Mouse (Mus musculus): ENCODE results near the gene Camkmt. TPM values are rescaled to one million over a fixed set of nuclear protein-coding genes. Genes with fewer than 3 reads are reported as not detected.

Camkmt gene
- polyA plus RNA-seq, 1 experiment: 2.5 TPM

DNA sequence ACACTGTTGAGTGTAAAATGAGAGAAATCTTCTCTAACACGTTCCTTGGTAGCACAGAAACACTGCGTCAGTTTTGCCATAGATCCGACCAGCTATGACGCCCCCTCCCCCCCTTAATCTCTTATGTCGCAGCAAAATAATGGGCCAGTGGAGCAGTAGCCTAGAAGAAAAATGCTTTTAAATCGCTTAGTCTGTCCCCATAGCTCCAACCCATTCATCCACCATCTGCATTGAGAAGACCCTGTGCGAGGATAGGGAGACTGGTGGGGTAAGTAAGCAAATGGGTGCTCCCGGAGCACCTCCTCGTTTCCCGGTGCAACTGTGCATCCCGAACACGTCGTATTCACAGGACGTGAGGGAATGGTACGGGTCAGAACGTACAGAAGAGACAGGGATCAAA lies 731 bp upstream of the Camkmt start:
- no peak for DNase-seq (ENCODE audit: low read depth)

DNA sequence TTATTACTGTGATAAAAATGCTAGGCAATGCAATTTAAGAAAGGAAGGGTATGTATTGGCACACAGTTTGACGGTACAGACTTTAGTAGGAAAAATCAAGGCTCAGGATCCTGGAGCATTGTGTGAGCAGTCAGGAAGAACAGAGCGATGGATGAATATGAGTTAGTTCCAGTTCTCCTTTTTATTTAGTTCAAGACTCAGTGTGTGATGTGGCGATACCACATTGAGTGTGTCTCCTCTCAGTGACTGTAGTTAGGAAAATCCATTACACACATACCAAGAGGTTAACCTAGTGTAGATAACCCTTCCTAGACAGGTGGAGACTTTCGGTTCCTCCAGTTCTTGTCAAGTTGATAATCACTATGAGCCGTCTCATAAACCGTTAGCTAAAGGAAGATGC lies 1.4 kb downstream of the Camkmt start:
- no peak for DNase-seq (ENCODE audit: low read depth)

DNA sequence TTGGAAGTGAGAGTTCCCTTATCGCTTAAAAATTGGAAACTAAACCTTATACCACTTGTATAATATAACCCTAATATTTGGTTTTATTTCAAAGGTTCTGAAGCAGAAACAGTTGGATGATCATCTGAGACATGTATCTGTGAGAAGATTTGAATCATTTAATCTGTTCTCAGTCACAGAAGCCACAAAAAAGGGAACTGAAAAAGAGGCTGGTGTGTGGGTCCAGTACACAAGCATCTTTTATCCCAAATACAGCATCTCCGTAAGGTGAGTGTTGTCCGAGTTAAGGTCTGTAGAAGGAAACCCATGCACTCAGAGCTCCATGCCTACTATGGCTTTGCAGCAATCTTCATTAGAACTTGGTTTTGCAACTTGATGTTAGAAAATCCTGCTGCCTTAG lies 6.0 kb downstream of the Camkmt start:
- no peak for DNase-seq (ENCODE audit: low read depth)

DNA sequence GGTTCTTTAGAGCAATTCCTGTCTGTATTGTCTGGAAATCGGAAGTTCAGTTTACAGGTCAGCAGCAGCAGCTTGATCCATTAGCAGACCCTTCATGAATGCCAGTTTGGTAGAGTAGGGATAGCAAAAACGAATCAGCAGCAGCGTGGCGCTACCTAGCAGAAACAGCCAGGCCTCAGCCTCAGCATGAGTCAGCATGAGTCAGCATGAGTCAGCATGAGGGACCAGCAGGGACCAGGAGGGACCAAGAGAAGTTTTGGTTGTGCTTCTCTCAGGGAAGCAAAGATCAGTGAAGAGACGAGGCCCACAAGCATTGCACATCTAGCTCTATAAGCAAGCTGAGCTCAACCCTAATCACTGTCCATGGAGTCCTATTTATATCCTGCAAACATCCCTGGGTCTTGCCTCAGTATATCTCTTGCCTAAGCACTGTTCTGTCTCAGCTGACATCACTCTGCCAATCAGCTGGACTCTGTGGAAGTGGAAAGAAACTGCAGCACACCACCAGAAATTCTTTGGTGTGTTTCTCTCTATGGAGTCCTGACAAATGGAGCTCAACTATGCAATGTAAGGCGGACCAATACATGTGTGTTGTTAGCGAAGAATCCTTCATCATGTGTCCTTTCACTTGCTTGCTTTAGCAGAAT lies 8.4 kb downstream of the Camkmt start:
- DNase-seq (ENCODE audit: low read depth): no peak

DNA sequence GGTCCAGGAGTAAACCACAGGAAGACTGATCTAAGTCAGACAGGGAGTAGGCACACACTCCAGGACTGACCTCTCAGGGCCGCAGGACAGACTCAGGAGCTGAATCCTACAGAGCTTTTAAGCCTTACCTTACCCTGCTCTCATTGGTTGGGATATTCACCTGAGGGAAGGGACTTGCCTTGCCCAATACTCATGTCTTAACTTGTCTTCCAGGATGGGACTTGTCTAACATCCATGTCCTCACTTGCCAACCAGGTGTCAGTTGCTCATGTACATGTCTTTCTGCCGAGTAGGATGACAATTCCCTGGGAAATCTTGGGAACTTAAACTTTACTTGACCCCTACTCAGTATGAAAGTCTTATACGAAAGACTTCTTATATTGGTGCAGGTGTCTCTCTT lies 9.9 kb downstream of the Camkmt start:
- peak; percentile 74 for DNase-seq (ENCODE audit: low read depth)

DNA sequence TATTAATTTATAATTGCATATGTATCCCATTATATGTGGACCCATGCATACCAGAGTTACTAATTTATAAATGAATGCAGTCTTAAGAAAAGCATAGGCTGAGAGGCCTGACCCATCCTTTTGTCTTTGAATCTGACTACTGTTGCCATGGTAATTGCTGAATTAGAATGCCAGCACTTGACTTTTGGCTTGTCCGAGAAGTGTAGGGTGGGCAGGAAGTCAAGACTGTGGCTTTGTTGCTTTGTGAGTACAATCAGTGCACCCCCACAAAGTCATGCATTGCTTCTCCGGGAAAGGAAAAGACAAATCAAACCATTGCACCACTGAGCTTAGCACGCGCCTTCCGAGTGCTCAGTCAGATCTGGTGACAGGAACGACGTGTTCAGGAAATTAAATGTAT lies 11.4 kb downstream of the Camkmt start:
- DNase-seq (ENCODE audit: low read depth): no peak

DNA sequence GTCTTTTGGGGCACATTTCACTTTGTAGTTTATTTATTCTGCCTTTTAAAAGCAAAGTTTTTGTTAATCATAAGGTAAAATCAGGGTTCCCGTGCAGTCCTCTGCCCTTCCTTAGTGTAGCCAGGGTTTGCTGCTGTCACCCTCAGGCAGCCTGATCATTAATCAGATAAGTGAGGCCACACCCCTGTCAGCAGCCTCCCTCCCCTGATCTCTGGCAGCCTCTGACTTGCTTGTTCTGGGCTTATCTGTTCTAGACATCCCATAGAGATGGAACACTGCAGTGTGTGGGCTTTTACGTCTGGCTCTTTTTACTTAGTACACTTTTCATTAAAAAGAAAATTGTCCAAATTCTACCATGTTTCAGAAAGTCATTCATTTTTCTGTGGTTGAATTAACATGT lies 13.0 kb downstream of the Camkmt start:
- no peak for DNase-seq (ENCODE audit: low read depth)

DNA sequence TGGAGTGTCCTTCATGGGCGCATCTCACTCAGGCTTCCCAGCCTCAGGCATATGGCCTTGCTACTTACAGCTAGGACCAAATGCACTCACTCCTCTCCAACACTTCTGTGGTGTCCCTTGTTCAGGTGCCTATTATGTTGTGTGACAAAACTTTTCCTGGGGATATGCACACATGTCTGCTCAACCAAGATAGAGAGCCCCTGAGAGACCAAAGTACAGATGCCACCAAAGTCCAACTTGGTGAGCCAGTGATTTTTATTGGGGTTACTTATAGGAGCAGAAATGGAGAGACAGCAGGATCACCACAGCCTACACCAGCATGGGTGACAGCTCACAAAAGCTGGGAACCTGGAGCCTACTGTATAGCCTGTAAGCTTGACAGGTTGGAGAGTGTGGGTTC lies 20.3 kb downstream of the Camkmt start:
- DNase-seq (ENCODE audit: low read depth): no peak

DNA sequence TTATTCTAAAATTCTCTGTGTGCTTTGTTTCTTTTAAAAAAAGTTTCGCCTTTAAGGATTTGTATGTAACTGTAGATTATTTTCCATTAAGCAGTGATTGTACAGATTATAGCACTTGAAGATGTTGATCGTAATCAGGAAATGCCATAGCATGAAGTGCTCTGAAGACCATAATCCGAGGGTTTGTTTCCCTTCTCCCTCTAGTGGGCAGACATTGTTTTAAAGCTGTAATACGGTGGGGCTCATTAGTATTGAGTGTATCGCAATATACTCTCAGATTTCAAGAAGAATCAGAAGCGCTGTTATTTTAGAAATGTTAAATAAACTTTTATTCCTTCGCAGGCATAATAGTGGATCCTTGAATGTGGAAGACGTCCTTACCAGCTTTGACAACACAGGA lies 23.1 kb downstream of the Camkmt start:
- DNase-seq (ENCODE audit: low read depth): no peak

DNA sequence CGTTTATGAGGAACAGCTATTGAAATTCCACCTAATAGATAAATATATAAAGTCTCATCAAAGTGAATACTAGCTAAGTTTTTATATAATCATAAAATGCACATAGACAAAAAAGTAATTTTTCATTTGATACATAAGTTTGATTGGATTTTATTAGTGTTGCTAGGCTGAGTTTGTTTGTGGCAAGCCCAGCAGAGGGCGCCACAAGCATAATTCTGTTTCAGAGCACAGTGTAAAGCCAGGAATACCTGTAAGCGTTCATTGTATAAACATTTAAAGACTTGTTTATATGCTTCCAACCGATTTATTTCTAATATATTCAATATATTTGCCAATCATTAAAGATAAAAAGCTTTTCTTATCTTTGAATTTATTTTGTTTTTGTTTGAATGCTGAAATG lies 26.3 kb downstream of the Camkmt start:
- DNase-seq (ENCODE audit: low read depth): no peak

DNA sequence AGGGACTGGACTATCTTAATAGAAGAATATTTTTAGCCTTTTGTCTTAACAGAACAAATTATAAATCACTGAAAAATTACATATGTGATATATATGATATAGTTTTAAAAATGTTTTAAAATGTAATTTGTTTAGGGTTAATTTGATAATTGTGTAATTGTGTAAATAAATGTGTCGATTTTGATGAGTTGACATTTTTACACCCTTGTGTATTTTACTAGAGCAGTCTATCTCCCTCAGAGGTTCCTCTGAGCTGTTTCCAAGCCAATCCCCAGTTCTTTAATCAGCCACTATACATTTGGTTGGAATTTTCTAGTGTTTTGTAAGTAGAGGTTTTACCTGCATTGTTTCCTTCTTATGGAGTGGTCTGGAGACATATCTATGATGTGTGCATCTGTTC lies 48.0 kb downstream of the Camkmt start:
- DNase-seq (ENCODE audit: low read depth): no peak

DNA sequence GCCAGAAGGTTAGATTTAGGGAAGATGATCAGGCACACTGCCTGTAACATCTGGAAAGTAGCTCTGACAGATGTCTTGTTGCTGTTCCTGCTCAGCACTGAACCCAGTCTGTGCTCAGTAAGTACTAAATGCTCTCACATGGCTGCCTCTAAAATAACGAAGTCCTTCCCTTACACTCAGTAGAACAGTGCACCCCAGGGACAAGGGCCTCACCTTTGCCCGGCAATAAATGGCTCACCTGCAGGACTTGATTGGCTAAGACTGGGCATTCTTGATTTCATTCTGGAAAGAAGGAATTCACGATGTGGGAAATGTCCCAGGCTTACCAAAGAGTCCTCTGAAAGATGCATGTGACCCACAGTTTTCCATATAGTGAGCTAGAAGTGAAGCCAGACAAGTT lies 51.3 kb downstream of the Camkmt start:
- DNase-seq (ENCODE audit: low read depth): no peak

DNA sequence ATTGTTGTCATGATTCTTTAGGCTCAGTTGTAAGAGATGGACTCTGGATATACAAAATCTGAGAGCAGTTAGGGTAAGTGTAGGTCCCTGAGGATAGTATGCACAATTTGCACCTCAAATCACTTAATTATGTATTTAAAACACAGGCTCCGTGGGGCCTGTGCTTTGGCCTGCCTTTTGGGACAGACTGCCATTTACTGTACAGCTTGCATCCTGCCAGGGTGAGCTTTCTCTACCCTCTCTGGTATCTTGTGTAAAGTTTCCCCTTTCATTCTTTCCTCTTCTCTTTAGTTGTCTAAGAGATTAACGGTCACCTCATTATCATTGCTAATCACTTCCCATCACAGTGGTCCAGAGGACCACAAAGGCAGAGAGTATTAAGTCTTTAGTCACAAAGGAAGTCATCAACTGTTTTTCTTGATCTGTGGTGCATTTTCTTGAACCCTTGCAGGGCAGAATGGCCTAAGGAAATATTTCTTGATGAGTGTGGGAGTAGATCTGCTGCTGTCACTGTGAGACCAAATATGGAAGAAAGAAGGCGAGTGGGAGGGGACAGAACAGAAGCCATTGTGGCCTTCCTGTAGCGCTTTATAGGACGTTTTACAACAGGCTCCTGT lies 52.3 kb downstream of the Camkmt start:
- DNase-seq (ENCODE audit: low read depth): no peak

DNA sequence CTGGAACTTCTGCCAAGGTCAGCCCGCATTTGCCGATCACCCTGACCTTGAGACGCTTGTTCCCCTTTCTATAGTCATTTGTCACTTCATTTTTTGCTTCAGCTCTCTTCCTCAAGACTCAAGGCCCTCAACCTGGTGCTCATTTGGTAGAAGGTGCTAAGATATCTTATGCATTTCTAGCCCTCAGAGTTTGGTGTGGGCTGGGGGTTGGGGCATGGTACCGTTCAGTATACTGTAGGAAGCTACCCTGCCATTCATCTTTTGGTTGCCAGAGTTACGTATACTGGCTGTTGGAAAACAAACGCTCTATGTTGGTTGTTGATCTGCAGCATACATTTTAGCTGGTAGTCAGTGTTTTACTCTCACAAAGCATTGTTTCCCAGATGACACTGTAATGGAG lies 53.8 kb downstream of the Camkmt start:
- no peak for DNase-seq (ENCODE audit: low read depth)

DNA sequence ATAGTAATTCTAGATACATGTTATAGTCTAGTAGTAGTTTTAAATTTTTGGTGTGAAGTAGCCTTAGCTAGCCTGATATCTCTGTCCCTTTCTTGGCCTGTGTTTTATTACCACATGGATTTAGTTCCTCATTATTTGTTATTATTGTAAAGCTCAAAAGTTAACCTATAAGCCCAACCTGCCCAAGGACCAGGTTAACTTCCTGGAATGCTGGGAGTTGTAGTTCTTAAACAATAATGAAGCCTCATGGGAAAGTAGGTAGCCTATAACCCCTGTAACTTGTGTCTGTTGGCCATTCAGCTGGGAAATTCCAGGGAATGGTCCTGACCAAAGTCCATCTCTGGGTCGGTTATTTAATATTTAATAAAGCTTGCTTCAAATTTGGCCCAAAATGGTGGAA lies 58.0 kb downstream of the Camkmt start:
- no peak for DNase-seq (ENCODE audit: low read depth)

DNA sequence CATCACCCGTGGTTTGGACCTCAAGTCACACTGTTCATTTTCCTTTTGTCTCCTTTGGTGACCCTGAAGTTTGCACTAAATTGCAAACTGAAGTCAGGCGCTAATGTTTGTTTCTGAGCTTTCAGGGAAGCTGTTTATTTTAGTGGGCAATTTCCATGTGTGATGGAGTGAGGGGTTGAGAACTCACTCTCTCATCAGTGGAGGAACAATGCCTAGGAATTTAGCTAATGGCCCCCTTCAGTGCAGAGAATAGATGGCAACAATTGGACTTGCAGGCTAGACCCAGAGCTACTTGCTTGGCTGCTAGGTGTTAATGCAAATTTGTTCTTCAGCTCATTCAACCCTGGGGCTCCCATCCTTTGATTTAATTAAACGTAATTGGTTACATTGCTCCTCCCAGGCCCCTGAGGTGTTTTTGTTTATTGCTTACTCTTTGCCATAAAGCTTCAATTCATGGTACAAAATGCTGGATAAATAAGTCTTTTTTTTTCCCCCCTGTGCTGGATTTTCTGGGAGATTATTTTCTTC lies 58.9 kb downstream of the Camkmt start:
- DNase-seq (ENCODE audit: low read depth): no peak

DNA sequence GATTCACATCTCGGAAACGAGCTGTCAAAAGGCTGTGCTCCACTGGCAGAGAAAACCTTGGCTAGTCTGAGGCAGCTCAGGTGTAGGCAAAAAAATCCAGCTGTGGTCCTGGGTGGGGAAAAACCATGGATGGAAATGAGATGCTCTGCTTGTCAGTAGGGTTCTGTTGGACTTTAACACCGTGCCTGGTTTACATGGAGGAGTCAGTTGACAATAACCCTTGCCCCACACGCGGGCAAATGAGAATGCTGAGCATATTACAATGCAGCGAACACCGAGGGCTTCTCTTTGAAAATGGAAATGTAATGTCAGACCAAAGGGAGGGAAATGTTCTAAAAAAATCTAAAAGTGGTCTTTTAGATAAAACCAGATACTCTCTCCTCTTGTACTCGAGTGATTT lies 60.9 kb downstream of the Camkmt start:
- DNase-seq (ENCODE audit: low read depth): no peak

DNA sequence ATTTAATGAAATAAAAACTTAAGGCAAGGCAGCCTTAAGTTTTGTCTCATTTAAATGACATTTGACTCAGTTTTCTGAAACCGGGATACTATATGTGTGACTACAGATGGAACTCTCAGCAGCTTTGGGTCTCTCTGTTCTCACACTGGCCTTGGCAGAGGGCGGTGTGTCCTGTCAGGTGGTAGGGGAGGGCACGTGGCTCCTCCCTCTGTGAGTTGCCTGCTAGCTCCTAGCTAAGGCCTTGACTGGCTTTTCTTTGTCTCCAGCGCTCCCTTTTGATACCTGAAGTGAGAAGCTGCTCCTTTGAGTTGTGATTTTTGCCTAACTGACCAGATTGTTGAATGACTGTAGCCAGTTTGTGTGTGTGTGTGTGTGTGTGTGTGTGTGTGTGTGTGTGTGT lies 67.8 kb downstream of the Camkmt start:
- DNase-seq (ENCODE audit: low read depth): no peak

DNA sequence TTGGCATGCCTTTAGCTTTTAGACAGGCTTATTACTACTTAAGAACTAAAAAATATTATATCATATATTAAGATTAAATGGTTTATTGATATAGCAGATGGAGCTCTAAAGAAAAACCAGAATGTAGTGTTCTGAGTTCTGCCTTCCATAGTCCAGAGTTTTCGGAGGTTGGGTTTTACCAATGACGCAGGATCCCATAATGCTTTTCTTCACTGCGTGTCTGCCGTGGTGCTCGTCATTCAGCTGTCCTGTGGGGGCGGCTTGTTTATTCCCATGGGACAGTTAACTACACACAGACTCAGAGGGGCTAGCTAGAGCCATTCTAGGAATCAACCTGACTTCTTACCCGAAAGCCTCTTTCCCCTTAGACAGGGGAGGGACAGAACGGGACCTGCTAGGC lies 69.2 kb downstream of the Camkmt start:
- no peak for DNase-seq (ENCODE audit: low read depth)

DNA sequence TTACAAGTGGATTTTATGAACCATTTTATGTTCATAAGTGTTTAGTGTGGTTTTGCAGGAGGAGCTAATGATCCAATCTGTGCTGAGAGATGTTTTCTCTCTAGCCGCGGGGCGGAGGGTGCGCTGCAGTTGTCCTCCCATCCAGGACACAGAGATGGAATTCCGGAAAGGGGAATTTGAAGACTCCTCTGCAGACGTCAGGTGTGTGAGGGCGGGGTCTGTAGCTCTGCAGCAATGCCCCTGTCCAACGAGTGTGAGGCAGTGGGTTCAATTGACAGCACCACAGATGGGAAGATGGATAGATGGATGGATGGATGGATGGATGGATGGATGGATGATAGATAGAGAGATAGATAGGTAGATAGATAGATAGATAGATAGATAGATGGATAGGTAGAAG lies 70.4 kb downstream of the Camkmt start:
- DNase-seq (ENCODE audit: low read depth): no peak

DNA sequence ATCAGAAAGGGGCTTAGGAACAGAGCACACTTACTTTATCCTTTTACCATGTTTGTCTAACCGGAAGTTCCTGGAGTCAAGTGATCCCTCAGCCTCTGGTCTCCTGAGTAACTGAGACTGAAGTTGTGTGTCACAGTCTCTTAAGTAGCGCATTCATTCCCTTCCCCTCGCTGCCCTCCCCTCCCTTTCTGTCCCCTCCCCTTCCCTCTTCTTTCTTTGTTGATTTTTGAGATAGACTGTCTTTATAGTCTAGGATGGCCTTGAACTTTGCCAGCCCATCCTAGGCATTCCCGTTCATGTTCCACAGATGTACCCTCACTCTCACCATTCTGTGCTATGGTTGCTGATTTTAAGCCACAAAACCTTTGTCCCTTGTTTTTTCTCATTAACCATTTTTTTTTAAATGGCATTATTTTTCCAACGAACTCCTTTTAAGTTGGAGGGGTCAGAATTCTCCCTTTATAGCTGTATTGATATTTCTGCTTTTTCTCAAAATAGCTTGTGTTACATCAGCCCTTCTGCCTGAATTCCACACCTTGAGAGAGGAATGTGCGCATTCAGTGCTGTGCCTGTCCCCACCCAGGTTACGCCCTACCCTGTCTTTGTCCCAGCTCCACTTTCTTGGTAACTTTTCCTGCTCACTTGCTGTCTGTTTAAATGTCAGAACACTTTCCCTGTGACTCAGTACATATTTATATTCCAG lies 72.4 kb downstream of the Camkmt start:
- DNase-seq (ENCODE audit: low read depth): no peak

DNA sequence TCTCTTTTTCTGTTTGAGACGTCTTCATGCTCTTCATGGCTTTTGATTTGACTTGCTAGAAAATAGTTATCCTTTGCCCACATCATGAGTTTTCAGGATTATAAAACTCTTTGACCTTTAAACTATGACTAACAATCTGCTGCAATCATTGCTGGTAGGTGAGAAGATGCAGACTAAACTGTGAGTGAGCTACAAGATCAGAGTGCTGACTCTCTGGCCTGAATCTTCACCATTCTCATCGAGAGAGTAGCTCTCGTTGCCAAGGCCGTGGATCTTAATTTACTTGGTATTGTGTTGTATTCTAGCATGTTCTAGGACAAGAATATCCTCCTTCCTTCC lies 72.9 kb downstream of the Camkmt start:
- DNase-seq (ENCODE audit: low read depth): no peak

DNA sequence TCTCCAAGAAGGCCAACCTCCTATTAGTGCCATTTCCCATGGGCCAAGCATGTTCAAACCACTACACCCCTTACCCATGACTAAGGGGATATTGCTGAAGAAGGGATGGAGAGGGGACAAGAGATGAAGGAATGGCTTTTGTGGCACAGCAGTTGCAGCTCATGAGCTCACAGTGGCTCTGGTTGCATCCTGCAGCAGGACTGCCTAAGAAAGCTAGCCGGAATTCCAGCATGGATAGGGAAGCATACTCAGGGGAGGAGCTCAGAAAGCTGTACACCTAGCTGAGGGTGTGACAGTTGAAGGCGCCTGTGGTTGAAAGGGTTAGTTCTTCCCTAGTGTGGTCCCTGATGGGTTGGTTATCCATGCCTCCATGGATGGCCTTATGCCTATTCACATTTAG lies 78.4 kb downstream of the Camkmt start:
- DNase-seq (ENCODE audit: low read depth): no peak

All from gonadal fat pad, adult 2 months (tissue).